Mouse (Mus musculus): ENCODE measurements around the gene Pparg. TPM values are rescaled to one million over a fixed set of nuclear protein-coding genes. Genes with fewer than 3 reads are reported as not detected.
A peak's percentile ranks its signal among the peaks of the same experiment; 100 is the strongest.

Pparg gene
- total RNA-seq, 2 experiments from 2014 or later = 2.7 to 6.5 TPM

- ATAC-seq (ENCODE audit: poor library complexity, severe bottlenecking) = no peak
These were observed 142.3 kb downstream of the Pparg start for GRCm38 (mm10) chr6:115503038-115503437.

- no peak for ATAC-seq (ENCODE audit: poor library complexity, severe bottlenecking)
These were observed 142.9 kb downstream of the Pparg start for GRCm38 (mm10) chr6:115503549-115504159.

- ATAC-seq (ENCODE audit: poor library complexity, severe bottlenecking) = no peak
These were observed 143.4 kb downstream of the Pparg start for GRCm38 (mm10) chr6:115504160-115504558.

- peak; percentile 78 for ATAC-seq (ENCODE audit: poor library complexity, severe bottlenecking)
These were observed 144.2 kb downstream of the Pparg start for GRCm38 (mm10) chr6:115504915-115505314.

- ATAC-seq (ENCODE audit: poor library complexity, severe bottlenecking) = no peak
These were observed 145.7 kb downstream of the Pparg start for GRCm38 (mm10) chr6:115506425-115506824.

GRCm38 (mm10) chr6:115511447-115511846 is 150.7 kb downstream of the Pparg start:
- no peak for ATAC-seq (ENCODE audit: poor library complexity, severe bottlenecking)

- ATAC-seq (ENCODE audit: poor library complexity, severe bottlenecking) = no peak
These were observed 152.5 kb downstream of the Pparg start for GRCm38 (mm10) chr6:115513207-115513606.

- ATAC-seq (ENCODE audit: poor library complexity, severe bottlenecking) = no peak
These were observed 157.2 kb downstream of the Pparg start for GRCm38 (mm10) chr6:115517904-115518303.

- ATAC-seq (ENCODE audit: poor library complexity, severe bottlenecking) = no peak
These were observed 157.6 kb downstream of the Pparg start for GRCm38 (mm10) chr6:115518352-115518751.

GRCm38 (mm10) chr6:115519275-115519699 is 158.5 kb downstream of the Pparg start:
- ATAC-seq (ENCODE audit: poor library complexity, severe bottlenecking) = peak; percentile 83

- no peak for ATAC-seq (ENCODE audit: poor library complexity, severe bottlenecking)
These were observed 161.2 kb downstream of the Pparg start for GRCm38 (mm10) chr6:115521923-115522322.

GRCm38 (mm10) chr6:115522691-115523146 is 162.0 kb downstream of the Pparg start:
- ATAC-seq (ENCODE audit: poor library complexity, severe bottlenecking) = peak; percentile 36

- ATAC-seq (ENCODE audit: poor library complexity, severe bottlenecking) = peak; percentile 5; the same call in 1 of the 2 replicates
These were observed 162.4 kb downstream of the Pparg start for GRCm38 (mm10) chr6:115523201-115523600.

- peak; percentile 30; the same call in 1 of the 2 replicates for ATAC-seq (ENCODE audit: poor library complexity, severe bottlenecking)
These were observed 163.8 kb downstream of the Pparg start for GRCm38 (mm10) chr6:115524449-115524990.

GRCm38 (mm10) chr6:115527418-115527817 is 166.7 kb downstream of the Pparg start:
- no peak for ATAC-seq (ENCODE audit: poor library complexity, severe bottlenecking)

GRCm38 (mm10) chr6:115528372-115528771 is 167.6 kb downstream of the Pparg start:
- ATAC-seq (ENCODE audit: poor library complexity, severe bottlenecking) = no peak

GRCm38 (mm10) chr6:115534617-115535016 is 173.9 kb downstream of the Pparg start:
- no peak for ATAC-seq (ENCODE audit: poor library complexity, severe bottlenecking)

GRCm38 (mm10) chr6:115536169-115536568 is 175.4 kb downstream of the Pparg start:
- ATAC-seq (ENCODE audit: poor library complexity, severe bottlenecking) = no peak

- ATAC-seq (ENCODE audit: poor library complexity, severe bottlenecking) = peak; percentile 97
These were observed 178.1 kb downstream of the Pparg start for GRCm38 (mm10) chr6:115538645-115539429.
